Mouse (Mus musculus): ENCODE measurements around the gene Clspn. TPM values are rescaled to one million over a fixed set of nuclear protein-coding genes. Genes with fewer than 3 reads are reported as not detected.

The Clspn gene
- polyA plus RNA-seq, 1 experiment from 2014 or later = 7.9 TPM

- WGBS = 77% methylated on average over 7 of the region's 7 CpGs
- ATAC-seq = no peak
- peaks cover 4% of the 10 kb centered on the region; the same call in 1 of the 2 replicates for H3K4me1 ChIP-seq (ENCODE audit: control insufficient read depth, insufficient read depth, low read depth, low read length)
- H3K36me3 ChIP-seq (ENCODE audit: control insufficient read depth, insufficient read depth, low read length) = no peaks in the 10 kb centered on the region
- no peak overlapping the region for H3K4me3 ChIP-seq (ENCODE audit: low read length)
- H3K4me2 ChIP-seq (ENCODE audit: low read length) = no peak overlapping the region
- H3K27ac ChIP-seq (ENCODE audit: low read depth, low read length) = no peak overlapping the region
- H3K9me3 ChIP-seq (ENCODE audit: control insufficient read depth, low read length) = no peaks in the 10 kb centered on the region
- H3K27me3 ChIP-seq (replicated peaks; ENCODE audit: control insufficient read depth, insufficient read depth, low read length) = no peaks in the 10 kb centered on the region
- no peak overlapping the region for H3K9ac ChIP-seq (ENCODE audit: low read depth, low read length)
Measured at GRCm38 (mm10) chr4:126552136-126552535, 4.6 kb upstream of the Clspn start.

- Histone ChIP-seq H3K36me3 (ENCODE audit: control insufficient read depth, insufficient read depth, low read length) (no peaks in the 10 kb centered on the region), H3K9ac (ENCODE audit: low read depth, low read length) (no peak overlapping the region), H3K4me3 (ENCODE audit: low read length) (no peak overlapping the region), H3K4me2 (ENCODE audit: low read length) (no peak overlapping the region), H3K27ac (ENCODE audit: low read depth, low read length) (no peak overlapping the region), H3K4me1 (ENCODE audit: control insufficient read depth, insufficient read depth, low read depth, low read length) (peaks cover 6% of the 10 kb centered on the region; the same call in 1 of the 2 replicates), H3K9me3 (ENCODE audit: control insufficient read depth, low read length) (no peaks in the 10 kb centered on the region), H3K27me3 (replicated peaks; ENCODE audit: control insufficient read depth, insufficient read depth, low read length) (no peaks in the 10 kb centered on the region)
- WGBS = 61% methylated on average over 8 of the region's 8 CpGs
- ATAC-seq = no peak
Measured at GRCm38 (mm10) chr4:126553105-126553504, 3.6 kb upstream of the Clspn start.

GRCm38 (mm10) chr4:126553685-126554084, 3.0 kb upstream of the Clspn start:
- H3K27ac ChIP-seq (ENCODE audit: low read depth, low read length) = no peak overlapping the region
- no peaks in the 10 kb centered on the region for H3K9me3 ChIP-seq (ENCODE audit: control insufficient read depth, low read length)
- no peaks in the 10 kb centered on the region for H3K36me3 ChIP-seq (ENCODE audit: control insufficient read depth, insufficient read depth, low read length)
- no peaks in the 10 kb centered on the region for H3K27me3 ChIP-seq (replicated peaks; ENCODE audit: control insufficient read depth, insufficient read depth, low read length)
- peaks cover 6% of the 10 kb centered on the region; the same call in 1 of the 2 replicates for H3K4me1 ChIP-seq (ENCODE audit: control insufficient read depth, insufficient read depth, low read depth, low read length)
- H3K4me2 ChIP-seq (ENCODE audit: low read length) = no peak overlapping the region
- 95% methylated on average over 1 of the region's 1 CpGs for WGBS
- H3K4me3 ChIP-seq (ENCODE audit: low read length) = no peak overlapping the region
- ATAC-seq = no peak
- H3K9ac ChIP-seq (ENCODE audit: low read depth, low read length) = no peak overlapping the region

- no peak for ATAC-seq
- Histone ChIP-seq H3K27me3 (replicated peaks; ENCODE audit: control insufficient read depth, insufficient read depth, low read length) (no peaks in the 10 kb centered on the region), H3K27ac (ENCODE audit: low read depth, low read length) (no peak overlapping the region), H3K36me3 (ENCODE audit: control insufficient read depth, insufficient read depth, low read length) (no peaks in the 10 kb centered on the region), H3K9me3 (ENCODE audit: control insufficient read depth, low read length) (no peaks in the 10 kb centered on the region), H3K9ac (ENCODE audit: low read depth, low read length) (no peak overlapping the region), H3K4me2 (ENCODE audit: low read length) (no peak overlapping the region), H3K4me3 (ENCODE audit: low read length) (no peak overlapping the region), H3K4me1 (ENCODE audit: control insufficient read depth, insufficient read depth, low read depth, low read length) (peaks cover 6% of the 10 kb centered on the region; the same call in 1 of the 2 replicates)
- WGBS = 32% methylated on average over 3 of the region's 3 CpGs
Measured at GRCm38 (mm10) chr4:126554462-126554861, 2.3 kb upstream of the Clspn start.

GRCm38 (mm10) chr4:126563798-126564197, 7.1 kb downstream of the Clspn start:
- Histone ChIP-seq H3K4me2 (ENCODE audit: low read length) (no peak overlapping the region), H3K4me1 (ENCODE audit: control insufficient read depth, insufficient read depth, low read depth, low read length) (no peaks in the 10 kb centered on the region), H3K4me3 (ENCODE audit: low read length) (no peak overlapping the region), H3K9ac (ENCODE audit: low read depth, low read length) (no peak overlapping the region), H3K36me3 (ENCODE audit: control insufficient read depth, insufficient read depth, low read length) (no peaks in the 10 kb centered on the region), H3K27ac (ENCODE audit: low read depth, low read length) (no peak overlapping the region), H3K9me3 (ENCODE audit: control insufficient read depth, low read length) (no peaks in the 10 kb centered on the region), H3K27me3 (replicated peaks; ENCODE audit: control insufficient read depth, insufficient read depth, low read length) (no peaks in the 10 kb centered on the region)
- ATAC-seq = no peak
- 95% methylated on average over 6 of the region's 6 CpGs for WGBS

- no peaks in the 10 kb centered on the region for H3K4me1 ChIP-seq (ENCODE audit: control insufficient read depth, insufficient read depth, low read depth, low read length)
- H3K4me2 ChIP-seq (ENCODE audit: low read length) = no peak overlapping the region
- H3K36me3 ChIP-seq (ENCODE audit: control insufficient read depth, insufficient read depth, low read length) = no peaks in the 10 kb centered on the region
- H3K27ac ChIP-seq (ENCODE audit: low read depth, low read length) = no peak overlapping the region
- H3K27me3 ChIP-seq (replicated peaks; ENCODE audit: control insufficient read depth, insufficient read depth, low read length) = no peaks in the 10 kb centered on the region
- no peaks in the 10 kb centered on the region for H3K9me3 ChIP-seq (ENCODE audit: control insufficient read depth, low read length)
- no peak overlapping the region for H3K4me3 ChIP-seq (ENCODE audit: low read length)
- ATAC-seq = no peak
- H3K9ac ChIP-seq (ENCODE audit: low read depth, low read length) = no peak overlapping the region
- WGBS = over 99% methylated on average over 4 of the region's 4 CpGs
Measured at GRCm38 (mm10) chr4:126567243-126567642, 10.5 kb downstream of the Clspn start.

- Histone ChIP-seq H3K4me3 (ENCODE audit: low read length) (no peak overlapping the region), H3K27me3 (replicated peaks; ENCODE audit: control insufficient read depth, insufficient read depth, low read length) (no peaks in the 10 kb centered on the region), H3K4me2 (ENCODE audit: low read length) (no peak overlapping the region), H3K9me3 (ENCODE audit: control insufficient read depth, low read length) (no peaks in the 10 kb centered on the region), H3K36me3 (ENCODE audit: control insufficient read depth, insufficient read depth, low read length) (peaks cover 3% of the 10 kb centered on the region), H3K4me1 (ENCODE audit: control insufficient read depth, insufficient read depth, low read depth, low read length) (no peaks in the 10 kb centered on the region), H3K27ac (ENCODE audit: low read depth, low read length) (no peak overlapping the region), H3K9ac (ENCODE audit: low read depth, low read length) (no peak overlapping the region)
- no peak for ATAC-seq
- 94% methylated on average over 3 of the region's 3 CpGs for WGBS
Measured at GRCm38 (mm10) chr4:126569783-126570182, 13.0 kb downstream of the Clspn start.

GRCm38 (mm10) chr4:126576281-126576680, 19.5 kb downstream of the Clspn start:
- H3K4me3 ChIP-seq (ENCODE audit: low read length) = no peak overlapping the region
- peaks cover 4% of the 10 kb centered on the region for H3K36me3 ChIP-seq (ENCODE audit: control insufficient read depth, insufficient read depth, low read length)
- no peak overlapping the region for H3K9ac ChIP-seq (ENCODE audit: low read depth, low read length)
- no peak overlapping the region for H3K4me2 ChIP-seq (ENCODE audit: low read length)
- no peak overlapping the region for H3K27ac ChIP-seq (ENCODE audit: low read depth, low read length)
- WGBS = 94% methylated on average over 5 of the region's 5 CpGs
- no peak for ATAC-seq
- H3K27me3 ChIP-seq (replicated peaks; ENCODE audit: control insufficient read depth, insufficient read depth, low read length) = no peaks in the 10 kb centered on the region
- no peaks in the 10 kb centered on the region for H3K4me1 ChIP-seq (ENCODE audit: control insufficient read depth, insufficient read depth, low read depth, low read length)
- H3K9me3 ChIP-seq (ENCODE audit: control insufficient read depth, low read length) = no peaks in the 10 kb centered on the region

- H3K4me1 ChIP-seq (ENCODE audit: control insufficient read depth, insufficient read depth, low read depth, low read length) = no peaks in the 10 kb centered on the region
- no peak overlapping the region for H3K4me3 ChIP-seq (ENCODE audit: low read length)
- H3K9ac ChIP-seq (ENCODE audit: low read depth, low read length) = no peak overlapping the region
- 100% methylated on average over 3 of the region's 3 CpGs for WGBS
- H3K27ac ChIP-seq (ENCODE audit: low read depth, low read length) = no peak overlapping the region
- no peaks in the 10 kb centered on the region for H3K27me3 ChIP-seq (replicated peaks; ENCODE audit: control insufficient read depth, insufficient read depth, low read length)
- H3K4me2 ChIP-seq (ENCODE audit: low read length) = no peak overlapping the region
- no peaks in the 10 kb centered on the region for H3K9me3 ChIP-seq (ENCODE audit: control insufficient read depth, low read length)
- peaks cover 4% of the 10 kb centered on the region for H3K36me3 ChIP-seq (ENCODE audit: control insufficient read depth, insufficient read depth, low read length)
- no peak for ATAC-seq
Measured at GRCm38 (mm10) chr4:126577920-126578319, 21.2 kb downstream of the Clspn start.

GRCm38 (mm10) chr4:126579077-126579476, 22.3 kb downstream of the Clspn start:
- ATAC-seq = no peak
- no peaks in the 10 kb centered on the region for H3K4me1 ChIP-seq (ENCODE audit: control insufficient read depth, insufficient read depth, low read depth, low read length)
- peaks cover 4% of the 10 kb centered on the region for H3K36me3 ChIP-seq (ENCODE audit: control insufficient read depth, insufficient read depth, low read length)
- H3K4me2 ChIP-seq (ENCODE audit: low read length) = no peak overlapping the region
- 86% methylated on average over 2 of the region's 2 CpGs for WGBS
- no peaks in the 10 kb centered on the region for H3K27me3 ChIP-seq (replicated peaks; ENCODE audit: control insufficient read depth, insufficient read depth, low read length)
- H3K27ac ChIP-seq (ENCODE audit: low read depth, low read length) = no peak overlapping the region
- no peaks in the 10 kb centered on the region for H3K9me3 ChIP-seq (ENCODE audit: control insufficient read depth, low read length)
- no peak overlapping the region for H3K9ac ChIP-seq (ENCODE audit: low read depth, low read length)
- no peak overlapping the region for H3K4me3 ChIP-seq (ENCODE audit: low read length)

Data from hindbrain, embryonic 16.5 days (tissue).